Mouse (Mus musculus) Muller cell, postnatal 12 days (primary cell): ENCODE results near the gene Prss48.

Experiments used
- DNase-seq: peaks from one replicate; pipeline ENCODE4 v3.0.0-alpha.2; 2015; ENCODE audit errors: inconsistent ontology term

Prss48 gene

GRCm38 (mm10) chr3:86002940-86003339 is 649 bp upstream of the Prss48 start:
- DNase-seq = no peak

- DNase-seq = no peak
Measured at GRCm38 (mm10) chr3:86001271-86001670, 1.0 kb downstream of the Prss48 start.

GRCm38 (mm10) chr3:85994645-85995044 is 7.6 kb downstream of the Prss48 start:
- DNase-seq = no peak

GRCm38 (mm10) chr3:85993744-85994143 is 8.5 kb downstream of the Prss48 start:
- DNase-seq = peak; percentile 19

GRCm38 (mm10) chr3:85991802-85992156 is 10.5 kb downstream of the Prss48 start:
- DNase-seq = no peak

- DNase-seq = no peak
Measured at GRCm38 (mm10) chr3:85991140-85991801, 11.0 kb downstream of the Prss48 start.

- DNase-seq = no peak
Measured at GRCm38 (mm10) chr3:85987225-85987624, 15.1 kb downstream of the Prss48 start.

- DNase-seq = no peak
Measured at GRCm38 (mm10) chr3:85984537-85984936, 17.8 kb downstream of the Prss48 start.

- peak; percentile 36 for DNase-seq
Measured at GRCm38 (mm10) chr3:85981761-85982160, 20.5 kb downstream of the Prss48 start.

GRCm38 (mm10) chr3:85980036-85980435 is 22.3 kb downstream of the Prss48 start:
- DNase-seq = no peak

GRCm38 (mm10) chr3:85974451-85974850 is 27.8 kb downstream of the Prss48 start:
- DNase-seq = no peak

- DNase-seq = no peak
Measured at GRCm38 (mm10) chr3:85973376-85974140, 28.7 kb downstream of the Prss48 start.

- DNase-seq = peak; percentile 43
Measured at GRCm38 (mm10) chr3:85971599-85971975, 30.7 kb downstream of the Prss48 start.

GRCm38 (mm10) chr3:85970742-85971598 is 31.3 kb downstream of the Prss48 start, which contains the start of gene Sh3d19:
Sh3d19 (plus strand) TSS chr3:85971109.
- DNase-seq = peak; percentile 92

- no peak for DNase-seq
Measured at GRCm38 (mm10) chr3:85969040-85969439, 33.3 kb downstream of the Prss48 start.

GRCm38 (mm10) chr3:85965479-85965878 is 36.8 kb downstream of the Prss48 start:
- no peak for DNase-seq

GRCm38 (mm10) chr3:85961134-85961533 is 41.2 kb downstream of the Prss48 start:
- DNase-seq = no peak

GRCm38 (mm10) chr3:85959669-85960068 is 42.6 kb downstream of the Prss48 start:
- DNase-seq = no peak

GRCm38 (mm10) chr3:85955704-85956103 is 46.6 kb downstream of the Prss48 start:
- no peak for DNase-seq

- no peak for DNase-seq
Measured at GRCm38 (mm10) chr3:85955269-85955668, 47.0 kb downstream of the Prss48 start.

- no peak for DNase-seq
Measured at GRCm38 (mm10) chr3:85952696-85953283, 49.5 kb downstream of the Prss48 start.

GRCm38 (mm10) chr3:85950914-85951313 is 51.4 kb downstream of the Prss48 start:
- DNase-seq = no peak
